Mouse (Mus musculus) intestine, embryonic 16.5 days (tissue): ENCODE results near the gene Syt7. TPM values are rescaled to one million over a fixed set of nuclear protein-coding genes. Genes with fewer than 3 reads are reported as not detected.

Source experiments
- ATAC-seq: fragments of 200-750 bp; cut with Nextera tagmentation; 2 replicates; pipeline ENCODE4 v1.8.0; 2017; ENCODE audit warnings: moderate TSS enrichment, moderate library complexity
- H3K27ac ChIP-seq: fragments of 300-500 bp; sonication (generic); 2 replicates; pipeline ENCODE4 v1.5.1; 2014; ENCODE audit warnings: mild to moderate bottlenecking, low read length
- H3K27me3 ChIP-seq: fragments of 300-500 bp; sonication (generic); replicated peaks from 2 replicates; pipeline ENCODE4 v1.6.1; 2014; ENCODE audit warnings: low read length, control low read depth, mixed read lengths; ENCODE audit not compliant: control insufficient read depth, insufficient read depth
- H3K36me3 ChIP-seq: fragments of 300-500 bp; sonication (generic); 2 replicates; pipeline ENCODE4 v1.6.1; 2014; ENCODE audit warnings: low read length, control low read depth; ENCODE audit not compliant: control insufficient read depth, insufficient read depth
- H3K4me1 ChIP-seq: fragments of 300-500 bp; sonication (generic); 2 replicates; pipeline ENCODE4 v1.6.1; 2014; ENCODE audit warnings: low read length, control low read depth, mixed read lengths; ENCODE audit not compliant: control insufficient read depth, insufficient read depth
- H3K4me2 ChIP-seq: fragments of 300-500 bp; sonication (generic); 2 replicates; pipeline ENCODE4 v1.6.1; 2014; ENCODE audit warnings: low read depth, low read length, control low read depth
- H3K4me3 ChIP-seq: fragments of 300-500 bp; sonication (generic); 2 replicates; pipeline ENCODE4 v1.5.1; 2014; ENCODE audit warnings: mild to moderate bottlenecking, low read length
- H3K9ac ChIP-seq: fragments of 300-500 bp; sonication (generic); 2 replicates; pipeline ENCODE4 v1.6.1; 2014; ENCODE audit warnings: low read depth, low read length
- H3K9me3 ChIP-seq: fragments of 300-500 bp; sonication (generic); 2 replicates; pipeline ENCODE4 v1.6.1; 2016; ENCODE audit warnings: low read length, control low read depth; ENCODE audit not compliant: control insufficient read depth
- WGBS: fragments of 180-500 bp; shearing (Covaris S2); extraction: QIAGEN DNeasy Blood & Tissue Kit; methylation state at CpG from one replicate; pipeline ENCODE4 v1.1.7; 2014; 5-methylcytosine and 5-hydroxymethylcytosine counted together
- polyA plus RNA-seq: library from polyadenylated mRNA; unstranded; fragments of >200 nt; fragmentation: Nextera tagmentation; extraction: Ambion mirVana; gene quantifications from 2 replicates; pipeline ENCODE4 v1.2.1, GENCODE M21; 2015

Gene Syt7
- polyA plus RNA-seq, result 0.94 and 1.3 TPM in 2 replicates

- no peaks in the 10 kb centered on the region for H3K36me3 ChIP-seq
- peaks cover 20% of the 10 kb centered on the region for H3K27me3 ChIP-seq
- peak; percentile 90 for ATAC-seq
- H3K4me1 ChIP-seq, result peaks cover 8% of the 10 kb centered on the region
- H3K4me3 ChIP-seq, result peak within 1 kb of the TSS; percentile 66
- H3K4me2 ChIP-seq, result peak within 1 kb of the TSS; percentile 96
- under 1% methylated on average over 77 of the region's 78 CpGs for WGBS
- peak within 1 kb of the TSS; percentile 73 for H3K9ac ChIP-seq
- H3K27ac ChIP-seq, result no peak within 1 kb of the TSS
- no peaks in the 10 kb centered on the region for H3K9me3 ChIP-seq
Observed at GRCm38 (mm10) chr19:10388615-10389313, at the start of gene Syt7. Syt7 (plus strand) TSS chr19:10389090.

GRCm38 (mm10) chr19:10339271-10339670 is 49.6 kb upstream of the Syt7 start:
- 0 out of 2 replicates have a peak overlapping the region, but pooled peaks have one; percentile 11 for H3K9ac ChIP-seq
- no peaks in the 10 kb centered on the region for H3K27me3 ChIP-seq
- H3K4me1 ChIP-seq, result peaks cover 7% of the 10 kb centered on the region; the same call in 1 of the 2 replicates
- H3K9me3 ChIP-seq, result no peaks in the 10 kb centered on the region
- WGBS, result 31% methylated on average over 5 of the region's 5 CpGs
- no peaks in the 10 kb centered on the region for H3K36me3 ChIP-seq
- no peak overlapping the region for H3K4me2 ChIP-seq
- peak overlapping the region; percentile 64 for H3K27ac ChIP-seq
- no peak overlapping the region for H3K4me3 ChIP-seq
- peak; percentile 36 for ATAC-seq

GRCm38 (mm10) chr19:10340661-10341060 is 48.2 kb upstream of the Syt7 start:
- H3K9ac ChIP-seq, result no peak overlapping the region
- peaks cover 7% of the 10 kb centered on the region; the same call in 1 of the 2 replicates for H3K4me1 ChIP-seq
- H3K27me3 ChIP-seq, result no peaks in the 10 kb centered on the region
- no peak overlapping the region for H3K4me3 ChIP-seq
- no peaks in the 10 kb centered on the region for H3K9me3 ChIP-seq
- H3K36me3 ChIP-seq, result no peaks in the 10 kb centered on the region
- no peak overlapping the region for H3K27ac ChIP-seq
- no peak overlapping the region for H3K4me2 ChIP-seq
- WGBS, result 34% methylated on average over 5 of the region's 5 CpGs
- no peak for ATAC-seq

- Histone ChIP-seq H3K27ac (no peak overlapping the region), H3K4me3 (no peak overlapping the region), H3K9ac (no peak overlapping the region), H3K4me2 (no peak overlapping the region), H3K4me1 (peaks cover 7% of the 10 kb centered on the region; the same call in 1 of the 2 replicates), H3K36me3 (no peaks in the 10 kb centered on the region), H3K9me3 (no peaks in the 10 kb centered on the region), H3K27me3 (no peaks in the 10 kb centered on the region)
- WGBS, result 19% methylated on average over 11 of the region's 11 CpGs
- no peak for ATAC-seq
Observed at GRCm38 (mm10) chr19:10341152-10341551, 47.7 kb upstream of the Syt7 start.

GRCm38 (mm10) chr19:10341817-10342439 is 47.0 kb upstream of the Syt7 start:
- WGBS, result 37% methylated on average over 12 of the region's 12 CpGs
- Histone ChIP-seq H3K4me3 (no peak overlapping the region), H3K27ac (no peak overlapping the region), H3K36me3 (no peaks in the 10 kb centered on the region), H3K9me3 (no peaks in the 10 kb centered on the region), H3K4me2 (no peak overlapping the region), H3K27me3 (no peaks in the 10 kb centered on the region), H3K4me1 (peaks cover 7% of the 10 kb centered on the region; the same call in 1 of the 2 replicates), H3K9ac (0 out of 2 replicates have a peak overlapping the region, but pooled peaks have one; percentile 13)
- no peak for ATAC-seq

GRCm38 (mm10) chr19:10343866-10344265 is 45.0 kb upstream of the Syt7 start:
- H3K9me3 ChIP-seq, result no peaks in the 10 kb centered on the region
- no peak overlapping the region for H3K9ac ChIP-seq
- no peaks in the 10 kb centered on the region for H3K36me3 ChIP-seq
- H3K27me3 ChIP-seq, result no peaks in the 10 kb centered on the region
- peaks cover 7% of the 10 kb centered on the region; the same call in 1 of the 2 replicates for H3K4me1 ChIP-seq
- no peak overlapping the region for H3K4me2 ChIP-seq
- WGBS, result 85% methylated on average over 10 of the region's 10 CpGs
- no peak overlapping the region for H3K27ac ChIP-seq
- no peak for ATAC-seq
- no peak overlapping the region for H3K4me3 ChIP-seq

- H3K9me3 ChIP-seq, result no peaks in the 10 kb centered on the region
- 26% methylated on average over 12 of the region's 12 CpGs for WGBS
- no peaks in the 10 kb centered on the region for H3K36me3 ChIP-seq
- no peak overlapping the region for H3K27ac ChIP-seq
- 0 out of 2 replicates have a peak, but pooled peaks cover 3% of the 10 kb centered on the region for H3K4me1 ChIP-seq
- ATAC-seq, result 0 out of 2 replicates have a peak, but pooled peaks have one; percentile 40
- H3K4me2 ChIP-seq, result no peak overlapping the region
- no peak overlapping the region for H3K9ac ChIP-seq
- H3K27me3 ChIP-seq, result no peaks in the 10 kb centered on the region
- no peak overlapping the region for H3K4me3 ChIP-seq
Observed at GRCm38 (mm10) chr19:10345696-10346095, 43.2 kb upstream of the Syt7 start.

- no peak for ATAC-seq
- H3K4me2 ChIP-seq, result no peak overlapping the region
- H3K9me3 ChIP-seq, result no peaks in the 10 kb centered on the region
- no peaks in the 10 kb centered on the region for H3K36me3 ChIP-seq
- WGBS, result 61% methylated on average over 5 of the region's 5 CpGs
- H3K27ac ChIP-seq, result no peak overlapping the region
- no peak overlapping the region for H3K4me3 ChIP-seq
- H3K9ac ChIP-seq, result no peak overlapping the region
- no peaks in the 10 kb centered on the region for H3K27me3 ChIP-seq
- no peaks in the 10 kb centered on the region for H3K4me1 ChIP-seq
Observed at GRCm38 (mm10) chr19:10347628-10348273, 41.1 kb upstream of the Syt7 start.

- Histone ChIP-seq H3K9me3 (no peaks in the 10 kb centered on the region), H3K27me3 (no peaks in the 10 kb centered on the region), H3K36me3 (no peaks in the 10 kb centered on the region), H3K27ac (no peak overlapping the region), H3K4me1 (no peaks in the 10 kb centered on the region), H3K4me3 (no peak overlapping the region), H3K4me2 (no peak overlapping the region), H3K9ac (no peak overlapping the region)
- 86% methylated on average over 7 of the region's 7 CpGs for WGBS
- no peak for ATAC-seq
Observed at GRCm38 (mm10) chr19:10352218-10352617, 36.7 kb upstream of the Syt7 start.
